Mouse (Mus musculus): ENCODE measurements at regions not wholly inside any gene's neighbourhood (a gene's known extent, or its start where the extent isn't known, plus 50 kb on each side); places are given as distances from the start of the nearest gene placed in this dataset.
A peak's percentile ranks its signal among the peaks of the same experiment; 100 is the strongest.

GRCm38 (mm10) chr1:129148733-129149388, 124.2 kb upstream of the Thsd7b start:
- ATAC-seq (no peak), DNase-seq (no peak)
- WGBS, result 76% methylated on average over 7 of the region's 7 CpGs
- Histone ChIP-seq H3K4me1 (ENCODE audit: insufficient read depth) (no peaks in the 10 kb centered on the region), H3K36me3 (ENCODE audit: insufficient read depth) (no peaks in the 10 kb centered on the region), H3K4me3 (ENCODE audit: low read depth, low read length) (no peak overlapping the region), H3K27me3 (ENCODE audit: insufficient read depth, low read length) (no peaks in the 10 kb centered on the region), H3K9me3 (ENCODE audit: low read length) (no peaks in the 10 kb centered on the region), H3K4me2 (ENCODE audit: low read depth) (no peak overlapping the region), H3K9ac (no peak overlapping the region), H3K27ac (ENCODE audit: low read depth, low read length) (no peak overlapping the region)
- TF ChIP-seq CTCF (IDR thresholded peaks at IDR 0.05; ENCODE audit: low read depth), result no peak

GRCm38 (mm10) chr1:129146395-129147094, 126.6 kb upstream of the Thsd7b start:
- TF ChIP-seq CTCF (IDR thresholded peaks at IDR 0.05; ENCODE audit: low read depth), result no peak
- H3K4me2 ChIP-seq (ENCODE audit: low read depth), result no peak overlapping the region
- no peak overlapping the region for H3K27ac ChIP-seq (ENCODE audit: low read depth, low read length)
- H3K36me3 ChIP-seq (ENCODE audit: insufficient read depth), result no peaks in the 10 kb centered on the region
- H3K9ac ChIP-seq, result no peak overlapping the region
- H3K9me3 ChIP-seq (ENCODE audit: low read length), result no peaks in the 10 kb centered on the region
- no peak for ATAC-seq
- H3K4me1 ChIP-seq (ENCODE audit: insufficient read depth), result no peaks in the 10 kb centered on the region
- WGBS, result 59% methylated on average over 4 of the region's 4 CpGs
- DNase-seq, result no peak
- no peaks in the 10 kb centered on the region for H3K27me3 ChIP-seq (ENCODE audit: insufficient read depth, low read length)
- no peak overlapping the region for H3K4me3 ChIP-seq (ENCODE audit: low read depth, low read length)

- H3K4me3 ChIP-seq (ENCODE audit: low read depth, low read length), result no peak overlapping the region
- TF ChIP-seq CTCF (IDR thresholded peaks at IDR 0.05; ENCODE audit: low read depth), result no peak
- no peak overlapping the region for H3K4me2 ChIP-seq (ENCODE audit: low read depth)
- no peaks in the 10 kb centered on the region for H3K9me3 ChIP-seq (ENCODE audit: low read length)
- ATAC-seq (no peak), DNase-seq (no peak)
- no peaks in the 10 kb centered on the region for H3K36me3 ChIP-seq (ENCODE audit: insufficient read depth)
- H3K9ac ChIP-seq, result no peak overlapping the region
- H3K4me1 ChIP-seq (ENCODE audit: insufficient read depth), result no peaks in the 10 kb centered on the region
- 83% methylated on average over 7 of the region's 7 CpGs for WGBS
- H3K27me3 ChIP-seq (ENCODE audit: insufficient read depth, low read length), result no peaks in the 10 kb centered on the region
- no peak overlapping the region for H3K27ac ChIP-seq (ENCODE audit: low read depth, low read length)
Measured at GRCm38 (mm10) chr1:129138783-129139182, 134.3 kb upstream of the Thsd7b start.

- no peak for DNase-seq
- no peak overlapping the region for H3K9ac ChIP-seq
- H3K4me2 ChIP-seq (ENCODE audit: low read depth), result no peak overlapping the region
- 69% methylated on average over 1 of the region's 1 CpGs for WGBS
- H3K27me3 ChIP-seq (ENCODE audit: insufficient read depth, low read length), result no peaks in the 10 kb centered on the region
- H3K36me3 ChIP-seq (ENCODE audit: insufficient read depth), result no peaks in the 10 kb centered on the region
- no peak for TF ChIP-seq CTCF (IDR thresholded peaks at IDR 0.05; ENCODE audit: low read depth)
- no peaks in the 10 kb centered on the region for H3K4me1 ChIP-seq (ENCODE audit: insufficient read depth)
- no peak overlapping the region for H3K27ac ChIP-seq (ENCODE audit: low read depth, low read length)
- no peak overlapping the region for H3K4me3 ChIP-seq (ENCODE audit: low read depth, low read length)
- H3K9me3 ChIP-seq (ENCODE audit: low read length), result no peaks in the 10 kb centered on the region
- no peak for ATAC-seq
Measured at GRCm38 (mm10) chr1:129106961-129107557, 166.0 kb upstream of the Thsd7b start.

- DNase-seq (no peak), ATAC-seq (no peak)
- H3K4me1 ChIP-seq (ENCODE audit: insufficient read depth), result no peaks in the 10 kb centered on the region
- no peak overlapping the region for H3K9ac ChIP-seq
- no peaks in the 10 kb centered on the region for H3K9me3 ChIP-seq (ENCODE audit: low read length)
- H3K27ac ChIP-seq (ENCODE audit: low read depth, low read length), result no peak overlapping the region
- no peak overlapping the region for H3K4me3 ChIP-seq (ENCODE audit: low read depth, low read length)
- no peak for TF ChIP-seq CTCF (IDR thresholded peaks at IDR 0.05; ENCODE audit: low read depth)
- H3K36me3 ChIP-seq (ENCODE audit: insufficient read depth), result no peaks in the 10 kb centered on the region
- 85% methylated on average over 8 of the region's 8 CpGs for WGBS
- H3K4me2 ChIP-seq (ENCODE audit: low read depth), result no peak overlapping the region
- H3K27me3 ChIP-seq (ENCODE audit: insufficient read depth, low read length), result no peaks in the 10 kb centered on the region
Measured at GRCm38 (mm10) chr1:129100997-129101396, 172.1 kb upstream of the Thsd7b start.

GRCm38 (mm10) chr1:129078274-129078673, 194.8 kb upstream of the Thsd7b start:
- peak; percentile 33; the same call in 1 of the 2 replicates for TF ChIP-seq CTCF (IDR thresholded peaks at IDR 0.05; ENCODE audit: low read depth)
- no peak for DNase-seq
- H3K4me2 ChIP-seq (ENCODE audit: low read depth), result no peak overlapping the region
- H3K4me3 ChIP-seq (ENCODE audit: low read depth, low read length), result no peak overlapping the region
- no peak overlapping the region for H3K9ac ChIP-seq
- H3K27ac ChIP-seq (ENCODE audit: low read depth, low read length), result no peak overlapping the region
- no peaks in the 10 kb centered on the region for H3K36me3 ChIP-seq (ENCODE audit: insufficient read depth)
- H3K27me3 ChIP-seq (ENCODE audit: insufficient read depth, low read length), result no peaks in the 10 kb centered on the region
- no peak for ATAC-seq
- no peaks in the 10 kb centered on the region for H3K4me1 ChIP-seq (ENCODE audit: insufficient read depth)
- H3K9me3 ChIP-seq (ENCODE audit: low read length), result no peaks in the 10 kb centered on the region
- 69% methylated on average over 3 of the region's 3 CpGs for WGBS

- no peak overlapping the region for H3K27ac ChIP-seq (ENCODE audit: low read depth, low read length)
- H3K27me3 ChIP-seq (ENCODE audit: insufficient read depth, low read length), result no peaks in the 10 kb centered on the region
- H3K9me3 ChIP-seq (ENCODE audit: low read length), result no peaks in the 10 kb centered on the region
- H3K4me3 ChIP-seq (ENCODE audit: low read depth, low read length), result no peak overlapping the region
- DNase-seq (no peak), ATAC-seq (peak; percentile 56; the same call in 1 of the 2 replicates)
- no peaks in the 10 kb centered on the region for H3K4me1 ChIP-seq (ENCODE audit: insufficient read depth)
- no peaks in the 10 kb centered on the region for H3K36me3 ChIP-seq (ENCODE audit: insufficient read depth)
- WGBS, result 56% methylated on average over 6 of the region's 6 CpGs
- H3K4me2 ChIP-seq (ENCODE audit: low read depth), result no peak overlapping the region
- no peak for TF ChIP-seq CTCF (IDR thresholded peaks at IDR 0.05; ENCODE audit: low read depth)
- H3K9ac ChIP-seq, result no peak overlapping the region
Measured at GRCm38 (mm10) chr1:129057182-129057581, 215.9 kb upstream of the Thsd7b start.
